Mouse (Mus musculus): ENCODE data around the gene Spag6.
A peak's percentile ranks its signal among the peaks of the same experiment; 100 is the strongest.

Spag6 gene

DNA sequence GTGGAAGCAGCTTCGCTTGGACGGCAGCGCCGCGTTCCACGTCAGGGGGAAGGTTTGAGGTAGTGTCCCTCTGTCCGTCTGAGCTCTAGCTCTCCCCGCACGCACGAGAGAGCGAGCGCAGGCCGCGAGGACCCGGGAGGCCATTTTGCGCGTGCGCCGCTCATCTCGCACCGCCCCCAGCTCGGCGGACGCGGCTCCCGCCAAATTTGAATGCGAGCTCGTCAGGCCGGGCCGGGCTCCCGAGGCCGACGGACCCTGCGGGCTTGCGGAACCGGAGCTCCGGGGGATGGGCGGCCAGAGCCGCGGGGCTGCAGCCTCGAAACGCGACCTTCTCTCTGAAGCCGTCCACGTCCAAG is 5.1 kb upstream of the Spag6 start:
- DNase-seq: peak; percentile 81

- peak; percentile 49 for DNase-seq
Observed at GRCm38 (mm10) chr2:18689064-18689921, 4.5 kb upstream of the Spag6 start.

- peak; percentile 30 for DNase-seq
Observed at GRCm38 (mm10) chr2:18690055-18690691, 3.7 kb upstream of the Spag6 start.

GRCm38 (mm10) chr2:18690756-18691155 is 3.1 kb upstream of the Spag6 start:
- no peak for DNase-seq

DNA sequence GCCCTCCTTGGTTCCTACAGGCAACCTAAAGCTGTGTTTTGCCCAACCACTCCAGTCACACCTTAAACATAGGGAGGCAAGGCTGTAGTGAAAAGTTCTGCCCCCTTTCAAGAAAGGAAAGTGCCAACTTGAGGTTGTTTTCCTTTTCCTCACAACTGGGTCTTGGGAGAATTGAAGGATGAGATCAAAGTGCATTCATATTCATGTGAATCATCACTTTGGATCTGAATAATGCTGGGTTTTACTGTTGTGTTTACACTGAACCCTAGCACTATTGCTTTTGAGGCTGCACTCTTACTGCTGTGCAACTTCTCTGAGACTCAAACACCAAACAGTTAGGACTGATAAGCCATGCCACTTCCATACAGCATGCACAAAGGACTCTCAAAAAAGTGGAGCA is 1.8 kb upstream of the Spag6 start:
- no peak for DNase-seq

DNA sequence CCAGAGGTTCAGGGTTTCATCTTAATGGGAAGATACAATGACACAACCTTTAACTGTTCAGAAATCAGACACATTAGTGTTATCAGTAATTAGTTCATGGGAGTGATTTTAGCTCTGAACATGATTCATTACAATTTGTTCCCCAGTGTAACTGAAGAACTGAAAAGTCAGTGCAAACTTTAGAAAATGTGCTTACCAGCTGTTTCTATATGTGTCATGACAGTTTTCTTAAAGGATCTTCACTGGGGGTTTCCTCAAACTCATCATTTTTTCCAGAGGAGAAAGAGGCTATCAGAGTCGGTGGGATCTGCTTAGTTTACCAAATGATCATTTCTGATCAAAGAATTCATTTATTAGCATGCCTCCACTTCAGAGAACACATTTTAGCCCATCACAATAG is 1.3 kb upstream of the Spag6 start:
- no peak for DNase-seq

DNA sequence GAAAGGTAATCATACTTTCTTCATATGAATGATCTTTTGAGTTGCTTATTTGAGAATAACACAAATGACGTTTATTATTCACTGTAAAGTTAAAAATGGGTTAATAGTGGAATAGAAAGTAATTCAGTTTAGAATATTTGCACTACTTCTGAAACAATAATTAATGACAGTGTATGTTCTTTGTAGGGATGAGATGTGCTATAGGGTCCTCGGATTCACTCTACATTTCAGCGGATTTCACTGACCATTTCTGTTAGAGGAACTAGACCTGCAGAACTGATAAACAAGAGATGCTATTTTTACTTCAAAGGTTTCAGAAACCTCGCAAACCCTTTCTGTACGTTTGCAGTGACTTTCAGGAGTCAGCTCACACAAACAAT is 351 bp upstream of the Spag6 start:
- no peak for DNase-seq

- no peak for DNase-seq
Observed at GRCm38 (mm10) chr2:18694611-18694950, 749 bp downstream of the Spag6 start.

GRCm38 (mm10) chr2:18695163-18695562 is 1.3 kb downstream of the Spag6 start:
- DNase-seq: no peak

GRCm38 (mm10) chr2:18695629-18696150 is 1.9 kb downstream of the Spag6 start:
- no peak for DNase-seq

DNA sequence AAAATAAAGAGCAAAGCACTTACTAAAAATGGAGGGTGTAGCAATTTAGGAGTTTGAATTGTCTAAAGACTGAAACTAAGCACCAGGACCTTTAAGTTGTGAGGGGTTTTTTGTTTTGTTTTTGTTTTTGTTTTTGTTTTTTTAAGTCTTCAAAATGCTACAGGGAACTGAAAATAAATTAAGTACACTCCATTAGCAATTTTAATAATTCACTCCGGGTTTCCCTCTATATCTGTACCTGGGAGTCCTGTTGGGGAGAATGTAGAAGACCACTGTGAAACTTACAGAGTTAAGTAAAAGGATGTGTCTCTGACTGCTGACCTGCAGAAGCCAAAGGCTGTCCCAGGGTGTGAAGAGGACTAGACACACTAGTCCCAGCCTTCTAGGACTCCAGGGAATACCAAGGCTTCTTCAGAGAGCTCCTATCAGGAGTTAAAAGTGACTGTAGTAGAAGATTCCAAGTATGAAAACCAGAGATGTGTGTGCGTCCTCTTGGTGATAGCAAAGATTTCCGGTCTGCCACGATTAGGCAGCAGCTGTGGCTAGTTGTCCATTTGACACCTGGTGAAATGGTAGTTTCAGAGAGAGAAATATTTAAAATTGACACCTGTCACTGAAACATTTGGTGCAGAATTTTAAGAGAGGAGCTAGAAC is 3.9 kb downstream of the Spag6 start:
- DNase-seq: no peak

- peak; percentile 15 for DNase-seq
Observed at GRCm38 (mm10) chr2:18698663-18699385, 5.0 kb downstream of the Spag6 start.

- no peak for DNase-seq
Observed at GRCm38 (mm10) chr2:18699401-18699990, 5.7 kb downstream of the Spag6 start.

DNA sequence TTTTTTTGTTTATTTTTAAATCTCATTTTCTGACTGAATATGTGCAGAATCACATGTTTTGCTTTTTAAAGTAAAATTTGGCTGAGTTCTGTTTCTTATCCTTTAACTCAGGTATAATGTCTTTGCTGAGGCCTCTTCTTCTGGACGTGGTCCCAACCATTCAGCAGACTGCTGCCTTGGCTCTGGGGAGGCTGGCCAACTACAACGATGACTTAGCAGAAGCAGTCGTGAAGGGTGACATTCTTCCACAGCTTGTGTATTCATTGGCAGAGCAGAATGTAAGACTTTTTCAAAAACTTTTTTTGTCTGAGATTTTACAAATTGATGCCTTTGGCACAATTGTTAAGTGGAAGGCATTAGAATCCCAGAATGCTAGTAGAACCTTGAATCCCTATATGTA is 16.5 kb downstream of the Spag6 start:
- no peak for DNase-seq

DNA sequence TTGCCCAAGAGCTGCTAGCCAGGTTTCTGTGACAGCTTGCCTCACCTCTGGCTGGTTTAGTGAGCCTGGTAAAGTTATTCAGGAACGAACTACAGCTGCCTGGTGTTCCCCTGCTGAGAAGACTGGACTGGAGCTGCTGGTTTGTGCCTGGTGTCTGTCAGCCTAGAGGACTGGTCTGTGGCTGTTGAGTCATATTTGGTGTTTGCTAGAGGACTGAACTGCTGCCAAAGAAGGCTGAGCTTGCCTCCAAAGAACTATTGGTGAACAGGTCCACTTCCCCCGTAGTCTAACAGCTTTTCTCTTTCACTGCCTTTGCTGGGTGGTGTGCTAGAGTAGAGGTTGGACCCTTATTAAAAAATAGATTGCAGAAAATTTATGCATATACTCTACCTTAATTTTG is 19.2 kb downstream of the Spag6 start:
- no peak for DNase-seq

DNA sequence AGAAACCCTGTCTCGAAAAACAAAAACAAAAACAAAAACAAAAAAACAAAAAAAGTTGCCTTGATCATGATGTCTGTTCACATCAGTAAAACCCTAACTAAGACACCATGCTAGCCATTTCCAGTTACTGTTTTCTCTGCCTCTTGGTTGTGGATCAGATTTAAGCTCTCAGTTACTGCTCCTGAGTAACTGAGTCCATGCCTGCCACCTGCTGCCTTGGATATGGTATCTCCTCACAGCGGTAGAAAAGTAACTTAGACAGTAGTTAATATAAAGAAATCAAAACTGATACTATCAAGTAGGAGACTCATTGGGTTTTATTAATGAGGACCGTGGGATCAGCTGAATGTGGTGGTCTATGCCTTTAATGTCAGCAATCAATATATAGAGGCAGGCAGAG is 20.5 kb downstream of the Spag6 start:
- no peak for DNase-seq

- no peak for DNase-seq
Observed at GRCm38 (mm10) chr2:18718521-18718920, 24.7 kb downstream of the Spag6 start.

DNA sequence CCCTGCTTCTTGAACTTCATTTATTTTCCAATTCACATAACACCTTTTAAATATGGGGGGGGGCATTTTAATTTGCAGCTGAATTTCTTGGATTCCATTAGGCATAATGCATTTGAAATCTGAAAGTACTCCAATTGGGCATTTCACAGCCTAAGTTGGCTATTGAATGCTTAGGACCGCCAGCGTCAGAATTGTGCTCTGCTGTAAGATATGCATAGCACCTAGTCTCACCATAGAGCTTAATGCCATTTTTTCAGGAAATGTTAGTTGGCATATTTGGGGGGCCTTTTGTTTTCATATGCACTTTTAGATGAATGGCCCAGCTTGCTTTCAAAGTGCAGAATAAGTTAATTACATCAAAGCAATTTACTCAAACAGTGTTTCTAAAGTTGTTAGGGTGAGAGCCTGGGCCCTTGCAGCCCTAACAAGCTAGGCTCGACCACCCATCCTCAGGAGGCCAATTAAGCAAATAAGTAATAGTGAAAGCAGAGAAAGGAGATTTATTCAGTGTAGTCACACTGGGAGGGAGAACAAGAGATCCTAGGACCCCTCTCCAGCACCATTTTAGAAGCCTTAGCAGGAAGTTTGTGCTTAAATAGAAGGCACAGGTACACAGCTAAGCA is 28.5 kb downstream of the Spag6 start:
- no peak for DNase-seq

DNA sequence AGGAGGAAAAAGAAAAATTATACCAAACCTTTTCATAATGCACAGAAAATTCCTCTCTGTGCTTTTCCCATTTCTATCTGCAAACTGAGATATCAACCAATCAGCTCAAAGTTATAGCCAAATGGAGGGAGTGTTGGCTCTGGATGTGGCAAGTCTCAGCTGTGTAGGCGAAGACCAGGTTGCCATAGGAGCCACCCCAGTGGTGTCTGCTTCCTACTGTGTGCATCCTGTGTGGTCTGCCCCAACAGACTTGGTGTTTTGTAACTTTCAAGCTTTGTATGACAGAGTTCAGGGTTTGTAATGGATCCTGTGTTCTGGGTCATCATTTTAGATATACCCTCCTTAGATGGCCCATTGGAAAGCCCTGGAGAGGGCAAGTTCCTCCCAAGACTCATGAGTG is 30.6 kb downstream of the Spag6 start:
- no peak for DNase-seq

DNA sequence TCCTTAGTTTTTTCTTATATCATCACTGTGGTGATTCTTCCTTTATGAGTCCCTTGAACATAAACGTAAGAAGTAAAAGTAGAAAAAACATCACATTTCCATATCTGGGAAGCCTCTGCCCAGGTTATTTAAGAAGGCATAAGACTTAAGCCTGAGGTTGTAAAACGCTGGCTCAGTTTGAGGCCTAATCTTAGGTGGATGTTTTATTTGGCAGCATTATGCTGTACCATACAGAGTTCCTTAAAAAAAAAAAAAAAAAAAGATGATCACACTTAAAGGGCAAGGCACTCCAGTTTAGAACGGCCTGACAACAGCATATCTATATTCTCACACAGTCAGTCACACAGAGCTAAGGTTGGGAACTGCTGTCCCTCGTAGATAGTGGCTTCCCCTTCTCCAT is 32.0 kb downstream of the Spag6 start:
- DNase-seq: no peak

GRCm38 (mm10) chr2:18731718-18732117 is 37.9 kb downstream of the Spag6 start:
- no peak for DNase-seq

DNA sequence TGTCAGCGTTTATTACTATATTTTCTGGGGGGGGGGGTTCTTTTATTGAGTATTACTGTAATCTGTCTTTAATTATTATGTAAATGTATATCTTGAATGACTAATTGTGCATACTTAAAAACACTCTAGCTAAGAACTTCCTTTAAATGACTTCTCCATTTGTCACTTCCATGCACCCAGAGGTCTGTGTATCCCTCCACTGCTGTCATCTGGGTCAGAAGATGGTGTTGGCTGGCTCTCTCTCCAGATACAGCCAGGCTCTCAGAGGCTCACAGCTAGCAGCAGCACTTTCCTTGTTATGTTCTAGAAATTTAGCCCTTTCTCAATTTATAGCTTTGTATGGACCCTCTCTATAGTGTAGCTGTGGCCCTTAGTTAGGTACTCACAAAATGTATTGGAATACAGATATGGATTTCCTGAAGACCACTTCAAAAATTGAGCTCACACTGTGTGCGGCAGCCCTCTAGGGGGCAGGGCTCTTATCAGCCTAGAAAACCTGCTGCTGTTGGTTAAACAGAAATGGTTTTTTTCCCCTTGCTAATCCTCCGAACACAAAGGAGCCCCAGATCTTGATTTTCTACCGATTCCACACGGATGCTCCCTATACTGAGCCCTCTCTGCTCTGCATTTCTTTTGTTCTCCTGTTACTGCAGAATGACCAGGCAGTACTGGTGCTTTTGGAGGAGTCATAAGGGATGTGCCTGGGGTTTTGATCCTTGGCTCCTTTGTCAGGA is 40.7 kb downstream of the Spag6 start:
- no peak for DNase-seq
